Mouse (Mus musculus): ENCODE data around the gene Ifne. TPM values are rescaled to one million over a fixed set of nuclear protein-coding genes. Genes with fewer than 3 reads are reported as not detected.

Ifne gene
- polyA plus RNA-seq, 1 experiment = not detected

GRCm38 (mm10) chr4:88830523-88830922, 49.5 kb downstream of the Ifne start:
- Histone ChIP-seq H3K36me3 (ENCODE audit: control insufficient read depth, insufficient read depth, low read length) (no peaks in the 10 kb centered on the region), H3K27me3 (ENCODE audit: control insufficient read depth, insufficient read depth, low read length) (no peaks in the 10 kb centered on the region), H3K4me3 (ENCODE audit: extremely low read depth, insufficient read depth, insufficient read length) (no peak overlapping the region), H3K27ac (ENCODE audit: insufficient read depth, low read length) (no peak overlapping the region), H3K4me1 (ENCODE audit: control insufficient read depth, insufficient read depth, insufficient read length) (no peaks in the 10 kb centered on the region)
- TF ChIP-seq CTCF (IDR thresholded peaks at IDR 0.05; ENCODE audit: extremely low read depth, insufficient read depth, insufficient read length, insufficient replicate concordance) (no peak), POLR2A (IDR thresholded peaks at IDR 0.05; ENCODE audit: low read depth, low read length) (no peak)
- 30% methylated on average over 4 of the region's 4 CpGs for WGBS
- DNase-seq (ENCODE audit: low read depth in 1 of 2, low spot score in 2 of 2) = peak in 1 of 2 experiments; percentile 40

Other genes starting within 250 kb of the Ifne start
- not detected in 2 replicates for gene C87499, start 245.8 kb downstream of the Ifne start, polyA plus RNA-seq (2012; rRNA removed)
- not detected in 2 replicates for gene Ifna13, start 235.7 kb downstream of the Ifne start, polyA plus RNA-seq (2012; rRNA removed)
- gene Ifna16, start 203.3 kb downstream of the Ifne start, polyA plus RNA-seq (2012; rRNA removed) = not detected in 2 replicates
- not detected in 2 replicates for gene Ifna2, start 196.3 kb downstream of the Ifne start, polyA plus RNA-seq (2012; rRNA removed)
- gene Ifnab, start 188.8 kb downstream of the Ifne start, polyA plus RNA-seq (2012; rRNA removed) = not detected in 2 replicates
- 0.18 and 0.45 TPM in 2 replicates for gene Gm26566, start 158.4 kb downstream of the Ifne start, polyA plus RNA-seq (2012; rRNA removed)
- gene Klhl9, start 157.7 kb downstream of the Ifne start, polyA plus RNA-seq (2012; rRNA removed) = 8.4 and 11.4 TPM in 2 replicates
- gene Gm13271, start 125.3 kb downstream of the Ifne start, polyA plus RNA-seq (2012; rRNA removed) = not detected in 2 replicates
- gene Gm13283, start 120.1 kb downstream of the Ifne start, polyA plus RNA-seq (2012; rRNA removed) = 0.07 TPM in 1 of 2 replicates, not detected in the other
- gene Gm13290, start 106.4 kb downstream of the Ifne start, polyA plus RNA-seq (2012; rRNA removed) = not detected in 2 replicates
- not detected in 2 replicates for gene Gm13289, start 103.3 kb downstream of the Ifne start, polyA plus RNA-seq (2012; rRNA removed)
- not detected in 2 replicates for gene Gm13272, start 100.4 kb downstream of the Ifne start, polyA plus RNA-seq (2012; rRNA removed)
- not detected in 2 replicates for gene Ifnz, start 98.1 kb downstream of the Ifne start, polyA plus RNA-seq (2012; rRNA removed)
- not detected in 2 replicates for gene Gm13276, start 94.5 kb downstream of the Ifne start, polyA plus RNA-seq (2012; rRNA removed)
- gene Gm13277, start 91.6 kb downstream of the Ifne start, polyA plus RNA-seq (2012; rRNA removed) = not detected in 2 replicates
- gene Gm13278, start 88.7 kb downstream of the Ifne start, polyA plus RNA-seq (2012; rRNA removed) = not detected in 2 replicates
- not detected in 2 replicates for gene Gm13275, start 85.7 kb downstream of the Ifne start, polyA plus RNA-seq (2012; rRNA removed)
- not detected in 2 replicates for gene Gm13279, start 82.8 kb downstream of the Ifne start, polyA plus RNA-seq (2012; rRNA removed)
- gene Gm13285, start 80.5 kb downstream of the Ifne start, polyA plus RNA-seq (2012; rRNA removed) = not detected in 2 replicates
- not detected in 2 replicates for gene Gm13287, start 76.9 kb downstream of the Ifne start, polyA plus RNA-seq (2012; rRNA removed)
- gene Gm13288, start 74.7 kb downstream of the Ifne start, polyA plus RNA-seq (2012; rRNA removed) = not detected in 2 replicates
- gene Ifna7, start 64.0 kb downstream of the Ifne start, polyA plus RNA-seq (2012; rRNA removed) = not detected in 2 replicates
- not detected in 2 replicates for gene Ifna11, start 60.2 kb downstream of the Ifne start, polyA plus RNA-seq (2012; rRNA removed)
- not detected in 2 replicates for gene Ifna6, start 52.8 kb downstream of the Ifne start, polyA plus RNA-seq (2012; rRNA removed)
- not detected in 2 replicates for gene Ifna5, start 44.7 kb downstream of the Ifne start, polyA plus RNA-seq (2012; rRNA removed)
- gene Ifna4, start 38.3 kb downstream of the Ifne start, polyA plus RNA-seq (2012; rRNA removed) = not detected in 2 replicates
- not detected in 2 replicates for gene Ifna1, start 30.1 kb downstream of the Ifne start, polyA plus RNA-seq (2012; rRNA removed)

All from spleen, adult 2 months (tissue).